Mouse (Mus musculus) heart, embryonic 14.5 days (tissue): ENCODE data around the gene Ptcd1. TPM values are rescaled to one million over a fixed set of nuclear protein-coding genes. Genes with fewer than 3 reads are reported as not detected.

ENCODE experiments used
- ATAC-seq: fragments of 200-750 bp; cut with Nextera tagmentation; 2 replicates; pipeline ENCODE4 v1.8.0; 2017; ENCODE audit warnings: low read depth, moderate TSS enrichment; ENCODE audit not compliant: insufficient number of reproducible peaks, insufficient read depth, low FRiP score
- H3K27ac ChIP-seq, 2 experiments: fragments of 200-500 bp in 1 of 2; fragments of 300-500 bp in 1 of 2; sonication (generic) in 1 of 2; replicated peaks in 1 of 2; 2 replicates each; pipeline ENCODE4 v1.5.1; 2012 to 2014; ENCODE audit warnings: low read depth in 2 of 2, low read length in 2 of 2, control low read depth in 1 of 2, mild to moderate bottlenecking in 1 of 2, mixed read lengths in 1 of 2; ENCODE audit not compliant: control insufficient read depth in 1 of 2, insufficient read depth in 1 of 2
- H3K27me3 ChIP-seq: fragments of 300-500 bp; sonication (generic); 2 replicates; pipeline ENCODE4 v1.6.1; 2014; ENCODE audit warnings: mild to moderate bottlenecking, low read length, control low read depth; ENCODE audit not compliant: control insufficient read depth, insufficient read depth
- H3K36me3 ChIP-seq: fragments of 300-500 bp; sonication (generic); 2 replicates; pipeline ENCODE4 v1.6.1; 2014; ENCODE audit warnings: mild to moderate bottlenecking, control low read depth, low read length, mixed read lengths; ENCODE audit not compliant: control insufficient read depth, insufficient read depth
- H3K4me1 ChIP-seq, 2 experiments: fragments of 200-500 bp in 1 of 2; fragments of 300-500 bp in 1 of 2; sonication (generic) in 1 of 2; 2 replicates each; pipeline ENCODE4 v1.6.1; 2012 to 2014; ENCODE audit warnings: low read length in 2 of 2, control low read depth in 1 of 2, mixed read lengths in 1 of 2; ENCODE audit not compliant: control insufficient read depth in 2 of 2, insufficient read depth in 2 of 2
- H3K4me2 ChIP-seq: fragments of 300-500 bp; sonication (generic); 2 replicates; pipeline ENCODE4 v1.6.1; 2014; ENCODE audit warnings: mild to moderate bottlenecking, low read length
- H3K4me3 ChIP-seq, 2 experiments: fragments of 200-500 bp in 1 of 2; fragments of 300-500 bp in 1 of 2; sonication (generic) in 1 of 2; 2 replicates each; pipeline ENCODE4 v1.5.1; 2012 to 2014; ENCODE audit warnings: low read length in 2 of 2, mild to moderate bottlenecking in 2 of 2, control low read depth in 1 of 2, low read depth in 1 of 2, moderate library complexity in 1 of 2; ENCODE audit not compliant: control insufficient read depth in 1 of 2, insufficient read depth in 1 of 2
- H3K9ac ChIP-seq: fragments of 300-500 bp; sonication (generic); 2 replicates; pipeline ENCODE4 v1.6.1; 2014; ENCODE audit warnings: mild to moderate bottlenecking, low read length
- H3K9me3 ChIP-seq: fragments of 300-500 bp; sonication (generic); 2 replicates; pipeline ENCODE4 v1.6.1; 2016; ENCODE audit warnings: low read length, control low read depth; ENCODE audit not compliant: control insufficient read depth
- WGBS: fragments of 180-500 bp; shearing (Covaris S2); extraction: QIAGEN DNeasy Blood & Tissue Kit; methylation state at CpG from one replicate; pipeline ENCODE4 v1.1.7; 2014; 5-methylcytosine and 5-hydroxymethylcytosine counted together
- polyA plus RNA-seq: library from polyadenylated mRNA; unstranded; fragments of >200 nt; fragmentation: Nextera tagmentation; extraction: Ambion mirVana; gene quantifications from 2 replicates; pipeline ENCODE4 v1.2.1, GENCODE M21; 2014

Gene Ptcd1
- polyA plus RNA-seq, 1 experiment from 2014 or later = 10.6 TPM

GRCm38 (mm10) chr5:145207385-145207784, 40.5 kb upstream of the Ptcd1 start:
- H3K27me3 ChIP-seq = no peaks in the 10 kb centered on the region
- no peak overlapping the region for H3K4me2 ChIP-seq
- H3K36me3 ChIP-seq = peaks cover 47% of the 10 kb centered on the region
- no peak overlapping the region for H3K4me3 ChIP-seq
- peaks cover 4 to 10% of the 10 kb centered on the region in 2 experiments for H3K4me1 ChIP-seq
- H3K27ac ChIP-seq = no peak overlapping the region
- no peak overlapping the region for H3K9ac ChIP-seq
- 96% methylated on average over 6 of the region's 6 CpGs for WGBS
- no peak for ATAC-seq
- H3K9me3 ChIP-seq = no peaks in the 10 kb centered on the region

GRCm38 (mm10) chr5:145205041-145205440, 38.1 kb upstream of the Ptcd1 start:
- H3K9me3 ChIP-seq = no peaks in the 10 kb centered on the region
- no peaks in the 10 kb centered on the region for H3K27me3 ChIP-seq
- H3K4me2 ChIP-seq = peak overlapping the region; percentile 79
- H3K27ac ChIP-seq = peak overlapping the region; percentile 80 to 93
- H3K36me3 ChIP-seq = peaks cover 23% of the 10 kb centered on the region
- H3K4me3 ChIP-seq = peak overlapping the region; percentile 53 to 72
- ATAC-seq = no peak
- WGBS = 3% methylated on average over 9 of the region's 9 CpGs
- peak overlapping the region; percentile 81 for H3K9ac ChIP-seq
- peaks cover 6 to 21% of the 10 kb centered on the region in 2 experiments for H3K4me1 ChIP-seq

DNA sequence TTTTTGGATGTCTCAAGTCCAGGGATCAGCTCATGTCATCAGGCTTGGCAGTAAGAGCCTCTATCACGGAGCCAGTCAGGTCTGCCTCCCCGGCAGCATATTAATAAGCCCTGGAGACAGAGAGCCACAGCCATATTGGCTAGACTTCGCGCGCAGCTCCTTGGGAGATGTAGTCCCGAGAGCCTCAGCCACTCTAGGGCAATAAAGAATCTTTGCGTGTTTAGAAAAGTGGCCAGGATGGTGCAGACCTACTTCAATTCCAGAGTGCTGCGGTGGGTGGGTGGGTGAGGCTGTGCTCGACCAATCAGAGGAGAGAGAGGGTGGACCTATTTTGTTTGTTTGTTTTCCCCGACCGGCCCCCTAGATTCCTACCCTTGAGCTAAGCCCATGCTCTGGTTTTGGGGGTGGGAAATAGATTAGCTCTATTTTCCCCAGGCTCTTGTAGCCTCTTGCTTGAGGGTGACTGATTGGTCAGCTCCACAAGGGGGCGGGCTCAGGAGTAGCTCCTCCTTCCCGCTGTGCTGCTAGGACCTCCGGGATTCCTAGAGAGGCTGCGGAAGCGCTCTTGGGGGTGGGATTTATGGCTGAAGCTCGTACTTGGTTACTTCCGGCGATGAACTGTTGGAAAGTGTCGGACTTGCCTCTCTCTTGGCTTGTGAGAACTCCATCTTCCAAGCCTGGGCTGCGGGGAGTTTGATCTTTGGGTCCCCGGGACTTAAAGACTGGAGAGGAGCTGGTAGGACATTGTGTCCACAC, 37.2 kb upstream of the Ptcd1 start, which contains the start of gene Zkscan5:
Zkscan5 (plus strand) TSS at position 627 of the 756 bp plus-strand sequence.
- 0% methylated on average over 22 of the region's 22 CpGs for WGBS
- peak within 1 kb of the TSS; percentile 79 for H3K4me2 ChIP-seq
- H3K4me1 ChIP-seq = peaks cover 6 to 21% of the 10 kb centered on the region in 2 experiments
- H3K36me3 ChIP-seq = peaks cover 18% of the 10 kb centered on the region
- peak within 1 kb of the TSS; percentile 80 to 99 for H3K27ac ChIP-seq
- H3K4me3 ChIP-seq = peak within 1 kb of the TSS; percentile 72 to 97
- ATAC-seq = peak; percentile 95
- H3K9me3 ChIP-seq = no peaks in the 10 kb centered on the region
- no peaks in the 10 kb centered on the region for H3K27me3 ChIP-seq
- H3K9ac ChIP-seq = peak within 1 kb of the TSS; percentile 81

- Histone ChIP-seq H3K9me3 (no peaks in the 10 kb centered on the region), H3K27ac (no peak overlapping the region), H3K9ac (no peak overlapping the region), H3K4me2 (no peak overlapping the region), H3K27me3 (no peaks in the 10 kb centered on the region), H3K4me3 (no peak overlapping the region), H3K4me1 (peaks cover 6 to 21% of the 10 kb centered on the region in 2 experiments), H3K36me3 (peaks cover 21% of the 10 kb centered on the region)
- 41% methylated on average over 3 of the region's 3 CpGs for WGBS
- no peak for ATAC-seq
Observed at GRCm38 (mm10) chr5:145202446-145202845, 35.5 kb upstream of the Ptcd1 start.

- H3K27me3 ChIP-seq = no peaks in the 10 kb centered on the region
- H3K27ac ChIP-seq = peak within 1 kb of the TSS; percentile 57 to 71; a peak in 3 of 4 replicates
- H3K4me1 ChIP-seq = peaks cover 6 to 21% of the 10 kb centered on the region in 2 experiments
- H3K4me3 ChIP-seq = peak within 1 kb of the TSS; percentile 72 to 94
- H3K9me3 ChIP-seq = no peaks in the 10 kb centered on the region
- 0 out of 2 replicates have a peak, but pooled peaks have one; percentile 1 for ATAC-seq
- H3K4me2 ChIP-seq = peak within 1 kb of the TSS; percentile 97
- H3K9ac ChIP-seq = peak within 1 kb of the TSS; percentile 87
- peaks cover 20% of the 10 kb centered on the region for H3K36me3 ChIP-seq
- WGBS = under 1% methylated on average over 37 of the region's 37 CpGs
Observed at GRCm38 (mm10) chr5:145201321-145201991, 34.5 kb upstream of the Ptcd1 start, which contains the start of gene Zkscan14. TSS of gene Zkscan14 (minus strand) at chr5:145201868.

DNA sequence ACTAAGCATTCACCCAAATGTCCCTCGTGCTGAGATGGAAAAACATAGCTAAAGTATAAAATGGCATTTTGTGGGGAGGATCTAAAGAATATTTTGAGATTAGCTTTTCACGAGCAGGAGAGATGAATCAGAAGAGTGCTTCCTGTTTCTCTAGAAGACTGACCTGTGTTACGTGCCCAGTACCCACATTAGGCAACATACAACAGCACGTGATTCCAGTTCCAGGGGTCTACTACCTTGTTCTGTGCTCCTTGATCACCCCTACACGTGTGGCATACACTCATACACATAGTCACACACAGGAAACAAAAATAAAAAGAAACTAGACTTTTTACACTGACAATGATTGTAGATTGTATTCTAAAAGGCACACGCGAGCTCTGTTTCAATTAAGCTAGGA, 33.5 kb upstream of the Ptcd1 start:
- Histone ChIP-seq H3K9ac (peak overlapping the region; percentile 87; the same call in 1 of the 2 replicates), H3K4me3 (peak overlapping the region in 1 of 2 experiments; percentile 72; a peak in 1 of 4 replicates), H3K4me1 (peaks cover 4 to 13% of the 10 kb centered on the region in 2 experiments), H3K36me3 (peaks cover 31% of the 10 kb centered on the region), H3K27me3 (no peaks in the 10 kb centered on the region), H3K9me3 (no peaks in the 10 kb centered on the region), H3K4me2 (peak overlapping the region; percentile 97), H3K27ac (no peak overlapping the region)
- 72% methylated on average over 7 of the region's 7 CpGs for WGBS
- ATAC-seq = no peak

GRCm38 (mm10) chr5:145191962-145192361, 25.1 kb upstream of the Ptcd1 start, which contains the start of gene Atp5j2:
TSS of gene Atp5j2 (minus strand) at chr5:145192062.
- Histone ChIP-seq H3K36me3 (peaks cover 54% of the 10 kb centered on the region), H3K9ac (peak within 1 kb of the TSS; percentile 99), H3K27ac (peak within 1 kb of the TSS; percentile 95 to 97), H3K27me3 (no peaks in the 10 kb centered on the region), H3K4me2 (peak within 1 kb of the TSS; percentile 90), H3K9me3 (no peaks in the 10 kb centered on the region), H3K4me3 (peak within 1 kb of the TSS; percentile 61 to 94), H3K4me1 (peaks cover 10 to 17% of the 10 kb centered on the region in 2 experiments)
- WGBS = 85% methylated on average over 2 of the region's 2 CpGs
- ATAC-seq = no peak
